Mouse (Mus musculus) spleen, embryonic (tissue): Measurements from ENCODE around the gene Hist1h4a.

Source experiments
- CTCF ChIA-PET: fragments of 350-600 bp; sonication (Branson Sonifier 250); formaldehyde crosslinking; loops from one replicate; lab custom pipeline; 2022; lab: Charles Lee

The Hist1h4a gene

DNA sequence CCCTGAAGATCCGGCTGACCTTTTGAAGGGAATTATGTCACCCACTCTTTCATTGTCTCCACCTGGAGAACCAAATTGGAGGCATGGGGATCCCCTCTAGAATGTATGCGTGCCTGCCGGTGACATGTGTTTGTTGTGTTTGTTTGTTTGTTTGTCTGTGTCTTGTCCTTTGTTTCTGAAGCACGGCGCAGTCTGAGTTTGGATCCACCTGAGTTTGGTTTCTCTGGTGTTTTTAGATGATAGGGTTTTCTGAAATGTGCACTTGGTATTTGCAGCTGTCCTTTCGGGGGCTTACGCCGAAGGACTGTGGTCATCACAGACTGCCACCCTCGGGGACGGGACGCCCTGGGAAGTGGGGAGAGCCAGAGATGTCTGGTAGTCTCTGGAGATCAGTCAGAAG lies 43.9 kb downstream of the Hist1h4a start:
- CTCF ChIA-PET = interaction anchor here (0.6 kb wide), 1 partner anchor 125 kb away, joined by 6 read pairs; no protein-coding TSS in a partner anchor

GRCm38 (mm10) chr13:23716261-23717042 lies 44.6 kb downstream of the Hist1h4a start:
- CTCF ChIA-PET = no interaction called here
